Mouse (Mus musculus) kidney, postnatal 36 days (tissue): Measurements from ENCODE around the gene Ywhab.

ENCODE experiments used
- DNase-seq, 2 experiments: peaks; one replicate each; pipeline ENCODE4 v3.0.0; 2021 to 2022; ENCODE audit warnings: mixed read lengths in 2 of 2

Gene Ywhab

DNA sequence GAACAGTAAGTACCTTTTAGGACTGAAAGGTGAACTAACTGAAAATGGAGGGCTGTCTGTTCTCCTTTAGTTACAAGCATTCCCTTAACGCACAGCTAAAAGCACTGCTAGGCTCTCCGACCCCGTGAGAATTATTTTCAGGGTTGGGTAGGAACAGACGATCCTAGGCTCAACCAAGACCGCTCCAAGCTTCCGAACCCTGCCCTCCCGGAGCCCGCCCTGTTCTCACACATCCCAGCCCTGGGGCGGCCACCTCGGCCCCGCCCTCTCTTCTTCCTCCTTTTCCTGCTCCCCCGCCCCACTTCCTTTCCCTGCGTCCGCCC is at the start of gene Ywhab:
TSS of gene Ywhab (plus strand) at position 307 of the 323 bp plus-strand sequence.
- DNase-seq: no peak

DNA sequence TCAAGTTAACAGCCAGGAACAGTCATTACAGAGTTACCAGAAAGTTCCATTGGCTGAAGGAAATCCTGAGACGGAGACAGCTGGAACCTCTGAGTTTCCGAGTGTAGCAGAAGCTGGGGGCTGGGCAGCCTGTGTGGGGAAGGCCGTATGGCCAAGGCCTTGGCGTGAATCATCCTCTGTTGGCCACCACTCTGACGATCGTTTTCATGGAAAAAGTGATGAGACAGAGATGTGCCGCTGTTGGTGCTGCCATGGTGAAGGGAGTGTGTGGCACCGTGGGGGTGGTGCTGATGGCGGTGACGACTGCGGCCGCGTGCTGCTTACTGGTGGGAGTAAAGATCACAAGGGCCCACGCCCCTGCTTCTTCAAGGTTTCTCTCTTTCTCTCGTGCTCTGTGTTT is 48.5 kb upstream of the Ywhab start:
- DNase-seq: no peak

DNA sequence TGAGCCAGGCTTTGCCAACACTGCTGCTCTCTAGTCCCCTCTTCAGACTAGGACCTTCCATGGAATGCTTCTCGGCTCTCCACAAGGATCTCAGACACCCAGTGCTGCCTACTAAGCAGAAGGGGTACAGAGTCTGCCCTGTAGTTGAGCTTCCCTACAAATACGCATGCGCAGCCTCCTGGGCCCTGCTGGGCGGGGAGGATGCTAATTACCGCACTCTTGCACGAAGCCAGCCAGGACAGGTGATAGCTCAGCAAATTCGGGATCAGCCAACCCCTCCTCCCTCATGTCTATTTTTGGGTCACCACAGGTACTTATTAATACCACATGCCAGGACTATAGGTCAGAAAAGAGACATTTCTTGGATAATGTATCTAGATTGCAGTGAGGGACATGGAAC is 46.8 kb upstream of the Ywhab start:
- DNase-seq: no peak

DNA sequence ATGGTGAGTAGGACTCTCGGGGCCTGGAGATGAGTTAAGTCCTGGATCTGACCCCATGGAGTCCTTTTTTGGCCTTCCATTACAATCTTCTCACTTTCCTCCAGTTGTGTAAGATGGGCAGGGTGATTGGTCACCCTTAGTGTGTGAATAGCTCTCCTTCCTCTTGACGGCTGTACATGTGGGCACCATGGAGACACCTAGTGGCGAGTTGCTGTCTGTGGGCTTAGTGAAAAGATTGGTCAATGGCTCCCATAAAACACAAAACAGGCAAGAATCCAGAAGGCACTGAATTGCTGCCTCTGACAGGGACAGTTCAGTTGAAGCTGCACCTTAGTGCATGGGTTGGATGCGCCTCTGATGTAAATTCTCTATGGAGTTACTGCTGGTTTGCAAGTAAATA is 43.0 kb upstream of the Ywhab start:
- peak; percentile 60 to 80 for DNase-seq

DNA sequence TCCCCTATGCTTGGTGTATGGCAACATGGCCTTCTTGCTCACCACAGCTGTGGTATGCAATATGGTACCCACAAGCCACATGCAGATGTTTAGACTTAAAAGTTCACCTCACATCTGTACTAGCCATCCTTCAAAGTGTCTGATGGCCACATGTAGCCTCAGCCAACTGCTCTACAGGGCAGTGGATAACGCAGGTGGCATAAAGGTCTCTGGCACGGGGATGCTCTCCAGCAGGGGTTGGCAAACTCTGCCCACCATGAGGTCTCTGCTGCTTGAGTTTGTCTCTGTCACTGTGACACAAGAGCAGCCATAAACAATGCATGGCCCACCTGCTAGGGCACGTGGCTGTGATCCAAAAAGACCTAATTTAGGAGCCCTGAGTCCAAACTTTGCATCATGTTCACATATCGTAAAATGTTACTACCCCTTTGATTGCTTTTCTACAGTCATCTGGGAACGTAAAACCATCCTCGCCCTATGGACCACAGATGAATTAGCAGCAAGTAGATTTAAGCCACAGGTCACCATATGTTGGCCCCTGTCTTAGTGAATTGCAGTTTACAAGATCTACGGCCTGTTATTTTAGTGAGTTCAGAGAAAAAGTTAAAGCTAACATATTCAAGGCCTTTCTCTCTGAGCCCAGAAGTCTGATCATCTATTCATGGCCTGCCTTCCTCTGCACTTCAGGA is 41.0 kb upstream of the Ywhab start:
- DNase-seq: no peak

DNA sequence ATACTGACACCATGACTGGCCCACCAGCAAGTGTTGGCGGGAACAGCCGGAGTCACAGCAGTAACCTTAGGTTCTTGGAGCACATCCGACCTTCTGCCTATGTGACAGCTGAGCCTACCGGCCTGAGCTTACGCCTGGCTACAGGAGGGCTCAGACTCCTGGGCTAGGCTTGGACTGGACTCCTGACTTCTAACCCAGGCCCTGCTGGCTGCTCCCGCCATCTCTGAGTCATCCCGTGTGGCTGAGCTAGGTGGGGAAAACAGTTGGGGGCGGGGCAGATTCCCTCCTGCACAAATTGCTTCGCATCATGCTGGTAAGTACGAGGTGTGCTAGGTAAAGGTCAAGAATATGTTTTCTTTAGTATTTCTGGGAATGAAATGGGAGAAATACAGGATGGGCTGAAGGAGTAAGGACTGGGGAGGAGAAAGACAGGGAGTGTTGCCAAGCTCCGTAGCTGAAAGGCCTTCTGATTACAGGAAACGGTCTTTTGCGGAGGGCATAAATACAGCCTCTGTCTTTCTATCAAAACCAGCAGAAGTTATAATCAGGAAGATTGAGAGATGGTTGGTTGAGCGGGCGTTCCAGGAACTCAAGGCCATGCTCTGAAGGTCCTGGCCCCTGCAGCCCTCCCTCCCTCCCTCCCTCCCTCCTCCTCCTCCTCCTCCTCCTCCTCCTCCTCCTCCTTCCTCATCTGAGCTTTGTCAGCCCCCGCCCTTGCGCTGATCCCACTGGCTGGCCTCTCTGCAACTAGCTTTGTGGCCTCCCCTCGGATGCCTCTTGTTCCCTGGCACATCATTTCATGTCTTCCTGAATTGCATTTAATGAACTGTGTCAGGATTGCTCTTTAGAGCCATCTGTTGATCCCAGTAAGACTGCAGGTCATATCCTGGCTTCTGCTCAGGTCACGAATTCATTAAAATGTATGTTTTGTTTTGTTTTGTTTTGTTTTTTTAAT is 29.9 kb upstream of the Ywhab start:
- DNase-seq: no peak

DNA sequence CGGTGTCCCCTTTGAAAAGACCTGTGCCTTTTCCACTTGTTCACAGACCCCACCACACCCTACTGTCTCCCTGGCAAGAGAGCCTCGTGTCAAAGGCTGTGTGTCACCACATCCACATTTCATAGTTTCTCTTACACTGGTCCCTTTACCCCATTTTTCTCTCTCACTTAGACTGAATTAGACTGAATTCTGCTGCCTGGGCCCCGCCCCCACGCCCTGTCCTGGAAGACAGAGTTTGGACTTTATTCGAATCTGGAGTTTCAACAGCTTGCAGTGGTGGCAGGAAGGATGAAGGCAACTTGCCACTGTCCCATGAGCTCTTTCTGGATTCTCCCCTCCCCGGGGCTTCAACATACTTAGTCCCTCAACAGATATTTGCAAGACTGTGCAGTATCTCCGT is 29.1 kb upstream of the Ywhab start:
- peak in 1 of 2 experiments; percentile 33 for DNase-seq

DNA sequence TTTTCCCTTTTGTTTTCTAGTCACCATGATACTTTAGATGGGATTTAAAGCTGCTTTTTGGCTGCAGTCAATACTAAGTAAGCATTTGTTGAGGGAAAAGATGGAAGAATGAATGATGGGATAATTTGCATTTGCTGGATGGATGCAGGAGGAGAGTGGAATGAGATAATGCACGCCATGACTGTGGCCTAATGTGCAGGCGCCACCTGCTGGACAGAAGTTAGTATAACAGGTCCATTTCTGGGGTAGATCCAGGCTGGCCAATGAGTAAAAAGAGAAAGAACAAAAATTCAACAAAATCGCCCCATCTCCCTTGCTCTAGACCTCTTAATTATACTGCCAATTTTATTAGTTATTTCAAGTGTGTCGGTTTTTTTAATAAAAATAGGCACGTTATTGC is 26.2 kb upstream of the Ywhab start:
- peak; percentile 45 to 80 for DNase-seq

DNA sequence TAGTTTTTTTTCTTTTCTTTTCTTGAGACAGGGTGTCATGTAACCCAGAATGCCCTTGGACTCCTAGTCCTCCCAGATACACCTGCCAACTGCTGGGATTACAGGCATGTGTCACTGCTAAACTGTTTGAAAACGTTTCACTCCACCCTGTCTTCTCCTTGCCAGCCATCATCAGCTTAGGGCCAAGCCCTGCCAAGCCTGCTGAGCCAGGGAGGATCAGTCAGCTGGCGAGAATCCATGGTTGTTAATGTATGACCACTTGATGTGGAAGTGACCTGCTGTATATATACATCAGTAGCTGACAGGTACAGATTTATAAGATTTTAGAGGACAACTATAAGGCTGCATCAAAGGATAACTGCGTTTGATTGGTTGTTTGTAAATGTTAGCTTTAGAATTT is 24.4 kb upstream of the Ywhab start:
- no peak for DNase-seq

DNA sequence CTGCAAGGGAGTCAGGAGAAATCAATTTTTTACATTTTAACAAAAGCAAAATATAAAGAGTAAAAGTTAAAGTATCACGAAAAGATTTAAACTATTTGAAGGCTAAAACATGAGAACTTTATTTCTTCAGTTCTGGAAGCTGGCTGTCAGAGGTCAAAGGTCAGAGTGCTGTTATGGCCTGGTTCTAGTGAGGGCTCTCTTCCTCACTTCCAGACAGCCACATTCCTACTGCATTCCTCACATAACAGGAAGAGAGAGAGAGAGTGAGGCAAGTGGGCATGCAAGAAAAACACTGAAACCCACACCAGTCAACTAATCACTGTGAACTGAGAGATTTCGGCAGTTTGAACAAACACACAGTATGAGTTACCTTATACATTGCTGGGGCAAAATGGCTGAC is 20.7 kb upstream of the Ywhab start:
- peak; percentile 28 to 32 for DNase-seq

DNA sequence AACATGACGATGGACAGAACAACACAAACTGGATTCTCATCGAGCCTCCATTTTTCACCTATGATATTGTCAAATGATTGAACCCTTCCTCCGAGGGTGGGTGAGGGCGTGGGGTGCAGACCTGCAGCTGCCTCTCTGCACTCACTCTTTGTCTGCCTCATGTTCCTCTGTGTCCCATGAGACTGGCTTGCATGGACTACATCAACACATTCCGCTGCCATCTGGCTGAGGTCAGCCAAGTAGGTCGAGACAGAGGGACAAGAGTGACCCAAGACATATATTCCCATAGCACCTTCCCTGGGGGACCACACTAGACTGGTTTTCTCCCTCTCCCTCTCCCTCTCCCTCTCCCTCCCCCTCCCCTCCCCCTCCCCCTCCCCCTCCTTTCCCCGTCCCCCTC is 18.3 kb upstream of the Ywhab start:
- DNase-seq: no peak

DNA sequence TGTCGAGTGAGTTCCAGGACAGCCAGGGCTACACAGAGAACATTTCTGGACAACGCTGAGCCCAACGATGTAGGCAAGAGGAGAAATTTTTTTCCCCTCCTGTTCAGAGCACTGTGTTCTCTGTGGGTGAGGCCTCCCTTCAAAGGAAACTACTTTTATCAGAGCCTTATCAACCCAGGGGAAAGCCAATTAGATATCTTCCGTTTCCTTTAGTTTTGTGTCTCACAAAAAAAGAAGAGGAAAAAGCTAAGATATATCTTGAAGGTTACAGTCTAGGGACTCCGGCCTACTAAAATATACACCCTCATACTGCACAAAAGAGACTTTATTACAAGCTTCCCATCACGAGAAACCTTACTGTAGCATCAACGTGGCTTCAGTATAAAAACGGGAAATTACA is 7.5 kb upstream of the Ywhab start:
- DNase-seq: no peak

DNA sequence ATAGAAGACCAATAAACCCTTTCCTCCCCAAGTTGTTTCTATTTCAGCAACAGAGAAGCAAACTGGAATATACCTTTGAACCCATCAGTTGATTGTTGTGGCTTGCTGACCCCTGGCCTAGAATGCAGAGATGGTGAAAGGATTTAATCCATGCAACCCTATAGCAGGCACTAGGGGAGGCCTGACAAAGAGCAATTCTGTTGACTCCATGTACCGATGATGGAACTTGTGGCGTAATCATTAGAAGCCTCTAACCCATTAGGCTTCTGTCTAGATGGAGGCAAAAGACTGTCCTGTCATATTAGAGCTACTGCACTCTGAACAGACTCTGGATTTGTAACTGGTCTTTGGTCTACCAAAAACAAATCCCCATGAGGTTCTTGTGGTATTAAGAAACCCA is 1.9 kb upstream of the Ywhab start:
- DNase-seq: no peak

DNA sequence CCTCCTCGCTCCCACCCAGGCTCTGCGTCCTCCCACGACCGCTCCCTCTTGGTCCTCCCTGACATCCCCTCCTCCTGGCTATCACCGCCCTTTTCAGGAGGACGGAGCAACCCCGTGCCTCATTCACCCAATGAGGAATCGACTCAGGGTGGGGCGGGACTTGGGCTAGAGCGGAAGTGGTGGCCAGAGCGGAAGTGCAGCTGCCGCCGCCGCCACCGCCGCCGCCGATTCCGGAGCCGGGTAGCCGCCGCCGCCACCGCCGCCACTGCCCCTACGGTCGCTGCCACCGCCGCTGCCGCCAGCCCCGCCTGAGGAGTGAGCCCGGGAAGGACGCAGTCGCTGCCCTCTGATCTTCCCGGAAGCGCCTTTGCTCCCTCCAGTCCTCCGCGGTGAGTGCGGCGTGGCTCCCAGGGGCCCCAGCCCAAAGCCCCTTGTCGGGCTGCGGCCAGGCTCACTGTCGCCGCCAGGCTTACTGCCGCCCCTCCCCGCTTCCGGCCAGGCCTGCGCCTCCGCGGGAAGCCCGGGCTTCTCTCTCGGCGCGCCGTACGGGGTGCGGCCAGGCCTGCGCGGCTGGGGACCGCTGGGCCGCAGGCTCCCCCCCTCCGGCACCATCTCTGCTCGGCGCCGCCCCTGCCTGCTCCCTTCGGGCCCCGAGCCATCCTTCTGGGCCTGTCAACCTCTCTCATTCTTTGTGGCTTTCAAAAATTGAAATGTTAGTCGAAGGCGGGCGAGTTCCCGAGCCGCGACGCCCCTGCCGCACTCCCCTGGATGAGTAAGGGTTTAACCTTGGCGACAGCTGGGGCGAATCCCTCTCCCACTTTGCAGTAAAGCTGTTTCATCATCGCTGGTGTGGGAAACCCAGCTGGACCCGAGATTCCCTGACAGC is 460 bp downstream of the Ywhab start:
- peak; percentile 96 to 98 for DNase-seq

DNA sequence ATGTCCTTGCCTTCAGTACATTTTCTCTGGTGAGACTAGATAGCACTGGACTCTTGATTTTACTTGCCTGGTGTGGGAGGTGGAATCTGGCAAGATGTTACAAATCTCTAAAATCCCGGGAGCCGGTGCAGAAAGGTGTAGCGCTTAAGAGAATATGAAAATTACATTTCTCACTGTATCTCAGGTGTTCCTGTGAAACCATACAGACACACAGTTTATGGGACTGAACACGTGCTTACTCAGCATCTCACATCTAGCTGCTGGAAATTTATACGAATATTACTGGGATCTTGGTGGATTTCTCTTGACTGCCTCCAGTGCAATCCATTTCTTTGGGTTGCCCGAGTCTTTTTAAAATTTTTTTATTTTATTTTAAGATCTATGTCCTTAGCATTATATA is 1.5 kb downstream of the Ywhab start:
- no peak for DNase-seq

DNA sequence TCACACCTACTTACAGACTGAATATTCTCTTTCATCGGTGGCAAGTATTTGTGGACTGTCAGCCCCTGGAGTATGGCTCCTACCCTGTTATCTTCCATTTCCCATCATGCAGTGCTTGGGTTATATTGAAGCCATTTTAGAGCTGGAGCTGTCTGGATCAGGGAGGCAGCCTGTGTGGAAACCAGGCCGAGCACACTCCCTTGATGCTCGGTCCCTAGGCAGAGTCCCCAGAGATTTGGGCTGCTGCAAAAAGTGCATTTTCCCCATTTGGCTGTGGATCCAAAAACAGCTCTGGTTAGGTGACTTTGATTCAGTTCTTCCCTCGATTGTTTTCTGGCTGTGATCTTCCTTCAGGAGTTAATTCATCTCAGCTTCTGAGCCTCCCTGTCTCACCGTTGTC is 2.1 kb downstream of the Ywhab start:
- DNase-seq: no peak

DNA sequence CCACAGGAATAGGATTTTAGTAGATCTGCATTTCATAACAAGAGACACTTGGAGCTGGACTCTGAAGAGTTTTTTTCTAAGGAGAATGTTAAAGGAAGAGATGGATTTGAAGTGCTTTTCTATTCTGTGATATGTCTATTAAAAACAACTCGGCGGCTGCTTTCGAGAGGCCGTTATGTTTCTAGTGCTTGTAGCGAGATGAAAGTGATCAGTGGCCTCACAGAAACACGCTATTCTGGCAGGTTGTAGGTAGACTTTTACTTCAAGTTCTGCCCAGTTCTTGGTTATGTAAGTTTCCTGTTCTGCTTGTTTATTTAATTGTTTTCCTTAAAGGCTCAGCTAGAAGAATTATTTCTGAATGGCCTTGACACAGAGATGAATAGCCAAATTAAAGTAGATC is 4.2 kb downstream of the Ywhab start:
- DNase-seq: no peak

DNA sequence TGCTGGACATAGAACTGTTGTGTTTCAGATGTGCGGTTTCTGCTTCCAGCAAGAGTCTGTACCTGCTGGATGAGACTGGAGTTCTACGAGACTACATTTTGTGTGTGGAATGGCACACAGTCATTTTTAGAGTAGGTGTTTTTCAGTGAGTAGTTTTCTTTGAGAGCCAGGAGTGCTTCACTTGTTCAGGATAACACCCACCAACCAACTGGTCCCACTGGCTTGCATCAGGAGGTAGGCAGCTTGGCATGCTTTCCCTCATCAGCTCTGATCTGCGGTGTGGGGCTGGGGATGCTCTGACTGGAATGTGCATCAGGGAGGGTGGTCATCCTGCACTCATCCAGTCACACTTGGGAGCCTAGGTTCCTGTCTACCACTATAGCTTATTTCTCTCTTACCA is 7.9 kb downstream of the Ywhab start:
- no peak for DNase-seq

DNA sequence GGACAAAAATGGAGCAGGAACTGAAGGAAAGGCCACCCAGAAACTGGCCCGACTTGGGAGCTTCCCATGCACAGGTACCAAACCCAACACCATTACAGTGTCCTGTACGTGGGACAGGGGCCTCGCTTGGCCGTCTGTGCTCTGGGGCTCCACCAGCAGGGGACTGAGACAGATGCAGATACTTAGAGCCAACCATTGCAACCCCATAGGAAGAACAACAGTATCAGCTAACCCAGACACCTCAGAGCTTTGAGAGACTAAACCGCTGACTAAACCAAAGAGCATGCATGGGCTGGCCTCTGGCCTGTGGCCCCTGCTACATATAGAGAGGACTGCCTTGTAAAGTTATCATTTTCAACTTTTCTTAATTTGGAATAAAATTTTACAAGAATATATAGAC is 9.7 kb downstream of the Ywhab start:
- DNase-seq: no peak

DNA sequence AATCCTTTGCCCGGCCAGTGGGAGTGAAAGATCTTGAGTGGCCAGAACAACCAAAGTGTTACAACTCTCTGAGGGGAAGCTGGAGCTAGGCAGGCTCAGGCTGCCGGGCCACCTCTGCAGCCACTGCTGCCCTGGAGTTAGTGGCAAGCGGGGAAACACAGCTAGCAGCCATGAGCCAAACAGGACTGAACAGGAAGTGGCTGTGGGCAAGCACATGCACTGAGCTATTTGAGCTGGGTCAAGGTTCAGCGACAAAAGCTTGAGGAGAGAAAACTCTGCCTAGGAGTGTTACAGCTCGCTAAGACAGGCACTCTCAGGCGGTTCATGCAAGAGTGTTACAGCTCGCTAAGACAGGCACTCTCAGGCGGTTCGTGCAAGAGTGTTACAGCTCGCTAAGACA is 12.2 kb downstream of the Ywhab start:
- peak; percentile 72 to 77 for DNase-seq

DNA sequence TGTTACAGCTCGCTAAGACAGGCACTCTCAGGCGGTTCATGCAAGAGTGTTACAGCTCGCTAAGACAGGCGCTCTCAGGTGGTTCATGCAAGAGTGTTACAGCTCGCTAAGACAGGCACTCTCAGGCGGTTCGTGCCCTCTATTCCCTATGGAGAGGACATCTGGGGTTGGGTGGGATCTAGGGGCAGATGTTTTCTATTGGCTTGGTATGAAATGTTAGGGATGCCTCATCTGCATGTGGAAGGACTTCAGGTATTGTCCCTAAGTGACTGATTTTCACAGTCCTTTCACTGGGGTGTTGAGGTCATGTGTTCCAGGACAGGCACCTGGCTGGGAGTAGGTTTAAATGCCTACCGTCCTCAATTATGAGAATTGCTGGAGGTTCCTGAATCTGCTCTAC is 12.8 kb downstream of the Ywhab start:
- DNase-seq: no peak

DNA sequence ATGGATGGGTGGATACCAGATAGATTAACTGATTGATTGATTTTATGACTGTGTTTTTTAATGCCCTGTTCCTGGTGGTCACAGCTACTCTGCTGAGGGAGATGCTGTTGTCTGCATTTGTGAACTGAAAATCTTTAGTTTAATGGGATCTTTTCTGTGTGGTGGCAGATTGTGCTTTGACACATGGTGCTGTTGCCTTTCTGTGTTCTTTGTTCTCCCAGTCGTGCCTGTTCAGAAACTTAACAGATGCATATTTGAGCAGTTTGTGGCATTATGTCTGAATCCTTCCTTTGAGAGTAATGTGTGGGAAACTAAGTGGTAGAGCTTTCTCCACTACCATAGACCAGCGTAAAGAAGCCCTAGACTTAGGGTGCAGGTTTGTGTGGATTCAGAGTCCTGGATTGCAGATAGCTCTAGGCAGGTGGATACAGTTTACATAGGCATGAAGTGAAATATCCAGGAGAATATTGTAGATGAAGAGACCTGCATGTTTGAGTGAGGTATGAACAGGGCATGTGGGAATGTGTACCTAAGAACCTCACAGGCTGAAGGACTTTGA is 13.3 kb downstream of the Ywhab start:
- DNase-seq: no peak

DNA sequence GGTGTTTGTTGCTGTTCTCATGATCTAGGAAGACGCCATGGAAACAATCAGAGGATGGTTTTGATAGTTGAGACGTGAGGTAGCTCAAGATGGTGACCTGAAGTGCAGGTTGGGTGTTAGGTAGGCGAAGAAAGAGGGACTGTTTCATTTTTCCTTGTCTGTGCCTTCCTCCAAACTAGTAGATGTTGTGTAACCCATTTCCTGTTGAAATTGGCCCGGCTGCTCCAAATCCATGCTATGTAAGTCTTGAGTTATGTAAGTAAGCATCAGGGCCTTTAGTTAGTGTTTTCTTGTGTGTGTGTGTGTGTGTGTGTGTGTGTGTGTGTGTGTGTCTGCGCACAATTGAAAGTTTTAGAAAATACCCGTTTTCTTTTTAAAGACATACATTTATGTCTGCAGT is 14.5 kb downstream of the Ywhab start:
- DNase-seq: peak in 1 of 2 experiments; percentile 40
